Mouse (Mus musculus): ENCODE measurements around the gene Polg.

The Polg gene

DNA sequence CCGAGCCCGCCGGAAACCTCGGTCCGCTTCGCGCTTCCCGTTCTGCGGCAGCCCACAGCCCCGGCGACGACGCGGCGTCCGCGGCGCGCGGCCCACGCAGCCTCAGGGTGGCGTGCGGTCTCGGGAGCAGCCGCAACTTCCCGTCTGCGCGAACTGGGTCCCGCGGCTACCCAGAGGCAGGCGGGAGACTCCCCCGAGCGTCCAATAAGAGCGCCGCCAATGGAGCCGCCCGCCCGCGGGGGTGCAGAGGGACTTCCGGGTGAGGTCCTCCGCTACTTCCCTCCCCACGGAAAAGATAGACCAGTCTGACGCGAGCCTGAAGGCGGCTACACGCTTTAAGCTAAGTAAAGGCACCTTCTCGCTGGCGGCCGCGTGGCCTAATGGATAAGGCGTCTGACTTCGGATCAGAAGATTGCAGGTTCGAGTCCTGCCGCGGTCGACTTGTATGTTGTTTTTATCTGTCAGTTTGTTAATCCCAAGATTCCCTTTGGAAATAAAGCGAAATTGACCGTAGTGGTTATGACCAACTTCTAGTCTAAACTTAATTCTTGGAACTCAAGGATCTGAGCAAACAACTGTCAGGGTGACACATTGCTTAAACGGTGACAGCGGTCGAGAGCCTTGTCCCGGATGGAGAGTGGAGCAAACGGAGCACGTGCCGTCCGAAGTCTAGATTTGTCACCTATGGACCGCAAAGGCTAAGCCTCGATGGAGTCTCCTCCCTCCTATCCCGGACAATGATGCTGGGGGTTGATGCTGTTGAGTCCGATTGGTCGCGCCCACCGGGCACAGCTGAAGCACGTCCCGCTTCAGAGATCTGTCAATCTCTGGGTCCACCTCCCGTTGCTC lies at the start of gene Polg:
Polg (minus strand) TSS at position 310 of the 849 bp plus-strand sequence.
- peak; percentile 98 for DNase-seq (ENCODE audit: low spot score)

DNA sequence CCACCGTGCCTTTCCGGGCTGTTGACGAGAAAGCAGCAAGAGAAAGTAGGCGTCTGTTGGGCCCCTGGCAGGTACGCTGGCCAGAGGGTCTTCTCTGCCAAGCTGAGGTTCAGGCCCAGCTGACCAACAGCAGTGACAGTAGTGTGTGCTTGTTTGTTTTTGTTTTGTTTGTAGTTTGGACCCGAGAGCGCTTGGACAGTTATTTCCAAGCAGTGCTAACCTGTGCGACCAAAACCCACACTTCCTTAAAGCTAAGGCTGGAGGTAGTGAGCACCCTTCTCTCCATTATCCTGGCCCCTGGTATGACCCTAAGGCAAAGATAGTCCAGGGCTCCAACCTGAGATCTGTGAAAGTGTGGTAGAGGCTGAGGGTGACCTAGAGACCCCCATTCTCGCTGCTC lies 49.7 kb upstream of the Polg start:
- no peak for DNase-seq (ENCODE audit: low spot score)

DNA sequence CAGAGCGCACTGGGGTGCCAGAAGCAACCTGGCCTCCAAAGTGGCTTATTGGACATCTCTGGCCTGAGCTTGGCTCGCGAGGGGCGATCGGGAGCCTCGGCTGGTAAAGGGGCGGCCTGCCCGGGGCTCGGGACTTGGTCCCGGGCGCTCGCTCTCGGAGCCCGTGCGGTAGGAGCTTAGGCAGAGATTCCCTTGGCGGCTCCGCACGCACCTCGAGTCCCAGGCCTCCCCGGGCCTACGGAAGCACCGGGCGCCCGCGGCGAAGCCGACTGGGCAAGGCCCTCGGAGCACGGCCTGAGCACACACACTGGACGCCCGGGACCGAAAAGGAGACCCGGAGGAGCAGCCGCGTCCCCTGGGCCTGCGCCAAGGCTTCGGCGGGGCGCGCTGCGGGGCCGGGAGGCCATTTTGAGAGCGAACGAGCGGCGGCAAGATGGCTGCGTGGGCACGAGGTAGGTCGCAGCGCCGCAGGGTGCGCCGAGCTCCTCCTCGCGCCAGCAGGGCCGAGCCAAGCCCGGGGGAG lies 49.1 kb upstream of the Polg start:
- peak; percentile 32 for DNase-seq (ENCODE audit: low spot score)

DNA sequence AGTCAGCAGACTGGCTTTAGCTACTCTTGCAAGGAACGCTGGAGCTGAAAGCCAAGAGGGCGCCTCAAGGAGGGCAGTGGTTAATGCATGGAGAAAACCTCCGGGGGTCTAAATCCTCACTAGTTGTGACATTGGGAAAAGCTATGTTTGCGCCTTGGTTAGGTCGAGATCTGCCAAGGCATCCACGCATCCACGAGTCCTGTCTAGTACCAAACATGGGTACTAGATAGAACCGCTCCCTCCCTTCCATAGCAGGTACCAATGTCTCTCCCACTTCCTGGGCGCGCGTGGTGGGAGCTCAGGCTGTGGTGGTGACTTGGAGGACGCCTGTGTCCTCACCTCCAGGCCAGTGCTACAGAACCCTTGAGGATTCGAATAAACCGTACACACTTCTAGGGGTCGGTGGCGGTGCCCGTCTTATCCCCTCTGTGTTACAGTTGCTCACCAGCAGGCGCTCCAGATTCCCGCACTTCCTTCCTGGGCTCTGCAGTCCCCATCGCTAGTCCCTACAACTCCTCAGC lies 48.3 kb upstream of the Polg start:
- DNase-seq (ENCODE audit: low spot score): peak; percentile 56

DNA sequence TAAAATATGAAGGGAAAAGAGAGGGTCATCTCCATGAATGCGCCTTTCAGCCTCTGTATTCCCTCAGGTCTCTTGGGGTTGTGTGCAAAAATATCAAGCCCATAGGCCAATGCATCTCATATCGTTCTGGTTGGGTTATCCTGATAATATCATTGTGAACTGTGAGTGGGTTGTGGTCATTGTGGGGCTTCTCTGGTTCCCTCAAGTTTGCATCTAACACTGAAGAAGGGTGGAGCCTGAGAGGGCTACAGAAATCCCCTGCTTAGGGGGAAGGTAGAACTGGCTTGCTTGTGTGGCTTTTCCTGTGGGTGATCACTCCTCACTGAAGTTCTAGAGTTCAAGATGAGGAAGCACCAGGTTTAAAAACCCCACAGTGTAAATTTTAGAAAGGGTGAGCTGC lies 47.3 kb upstream of the Polg start:
- peak; percentile 10 for DNase-seq (ENCODE audit: low spot score)

DNA sequence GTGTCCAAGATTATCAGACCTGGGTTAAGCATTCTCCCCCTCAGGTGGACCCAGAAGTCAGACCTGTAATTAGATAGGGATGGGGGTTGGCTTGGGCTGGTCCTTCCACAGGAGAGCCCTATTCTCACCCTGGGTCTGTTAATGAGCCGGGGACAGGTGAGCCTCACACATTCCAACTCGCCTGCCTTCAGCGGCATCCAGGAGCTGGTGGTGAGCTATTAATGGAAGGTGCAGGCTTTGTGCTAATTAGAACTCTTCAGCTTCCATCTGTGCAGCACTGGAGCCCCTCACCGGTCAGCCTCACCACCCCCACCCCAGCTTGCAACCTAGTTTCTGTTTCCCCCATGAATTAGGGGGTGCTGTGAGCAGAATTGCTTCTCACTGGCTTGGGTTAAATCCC lies 46.3 kb upstream of the Polg start:
- peak; percentile 18 for DNase-seq (ENCODE audit: low spot score)

DNA sequence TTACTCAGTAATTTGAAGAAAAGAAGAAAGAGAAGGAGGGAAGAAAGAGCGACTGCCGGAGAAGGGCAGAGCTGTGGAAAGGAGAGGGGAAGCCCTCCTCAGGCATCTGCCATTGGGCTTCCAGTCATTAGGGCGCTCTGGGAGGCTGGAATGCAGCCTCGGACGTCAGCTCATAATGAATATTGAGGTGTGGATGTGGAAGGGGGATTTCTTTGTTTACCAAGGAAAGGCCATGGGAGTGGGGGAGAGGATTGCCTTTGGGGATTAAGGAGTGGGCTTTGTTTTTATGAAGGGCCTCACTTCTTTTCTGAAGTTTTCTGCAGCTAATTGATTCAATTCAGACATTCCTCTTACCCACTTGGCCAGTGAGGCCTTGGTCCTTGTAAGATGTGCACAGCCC lies 45.5 kb upstream of the Polg start:
- DNase-seq (ENCODE audit: low spot score): peak; percentile 46

DNA sequence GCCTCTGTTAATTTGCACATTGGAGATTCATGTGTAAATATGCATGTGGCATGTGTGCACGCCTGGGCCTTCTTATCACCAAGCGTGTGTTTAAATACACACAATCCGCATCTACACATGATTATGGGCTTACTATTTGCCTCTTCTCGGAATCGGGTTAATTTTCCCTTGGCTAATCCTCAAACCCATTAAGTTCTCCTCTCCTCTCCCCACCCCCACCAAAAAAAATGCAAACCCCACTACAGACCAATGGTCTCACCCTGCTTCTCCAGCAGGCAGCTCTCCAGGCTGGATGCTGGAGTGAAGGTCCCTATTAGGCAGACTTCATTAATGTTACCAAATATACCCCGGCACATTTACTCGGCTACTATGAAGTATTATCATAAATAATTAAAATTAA lies 45.0 kb upstream of the Polg start:
- no peak for DNase-seq (ENCODE audit: low spot score)

DNA sequence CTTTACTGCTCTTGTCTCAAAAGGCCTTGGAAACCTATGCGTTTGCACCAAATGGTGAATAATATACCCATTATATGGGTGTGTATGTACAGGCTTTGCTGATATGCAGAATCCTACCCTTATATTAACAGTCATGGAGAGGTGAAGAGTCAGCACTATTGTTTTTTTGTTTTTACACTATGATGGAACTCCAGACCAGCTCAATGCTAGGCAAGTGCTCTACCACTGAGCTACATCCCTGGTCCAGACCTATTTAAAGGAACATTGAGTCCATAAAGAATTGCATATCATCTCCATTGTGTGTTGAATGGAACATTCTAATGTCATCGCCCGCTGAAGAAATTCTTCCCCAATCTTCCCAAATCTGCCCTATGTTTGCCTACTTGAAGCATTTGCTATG lies 44.5 kb upstream of the Polg start:
- peak; percentile 28 for DNase-seq (ENCODE audit: low spot score)

DNA sequence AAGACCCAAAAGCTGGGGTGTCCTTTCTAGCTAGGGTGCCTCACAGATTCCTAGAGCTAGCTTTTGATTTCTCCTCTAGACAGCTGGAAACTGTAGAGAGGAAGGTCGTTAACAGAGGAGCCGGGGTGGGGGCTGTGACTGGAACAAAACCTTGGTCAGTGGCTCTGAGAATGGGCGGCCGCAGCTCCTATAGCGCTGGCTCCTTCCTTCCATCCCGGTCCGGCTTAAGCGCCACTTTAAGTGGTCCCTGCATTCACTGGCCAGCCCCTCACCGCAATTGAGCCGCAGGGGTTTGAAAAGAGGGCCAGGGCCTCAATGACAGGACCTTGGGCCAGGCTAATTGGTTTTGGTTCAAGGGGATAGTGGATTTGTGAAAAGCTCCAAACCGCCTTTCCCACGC lies 43.5 kb upstream of the Polg start:
- peak; percentile 48 for DNase-seq (ENCODE audit: low spot score)

DNA sequence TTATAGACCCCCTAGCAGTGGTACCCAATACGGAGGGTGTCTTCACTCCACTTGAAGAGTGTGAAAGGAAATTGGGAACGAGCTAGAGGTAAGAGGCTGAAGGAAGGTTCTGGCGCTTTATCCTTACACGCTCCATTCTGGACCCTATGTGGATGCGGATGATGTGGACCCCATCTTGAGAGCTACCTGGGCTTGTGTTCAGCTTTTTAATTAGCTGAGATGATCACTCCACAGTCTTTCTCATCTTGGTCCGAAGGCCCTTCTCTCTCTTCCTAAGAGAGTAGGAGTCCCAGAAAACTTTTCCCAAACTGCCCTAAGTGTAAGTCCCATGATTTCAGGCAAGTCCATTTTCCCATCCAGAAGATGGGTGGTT lies 43.1 kb upstream of the Polg start:
- peak; percentile 38 for DNase-seq (ENCODE audit: low spot score)

DNA sequence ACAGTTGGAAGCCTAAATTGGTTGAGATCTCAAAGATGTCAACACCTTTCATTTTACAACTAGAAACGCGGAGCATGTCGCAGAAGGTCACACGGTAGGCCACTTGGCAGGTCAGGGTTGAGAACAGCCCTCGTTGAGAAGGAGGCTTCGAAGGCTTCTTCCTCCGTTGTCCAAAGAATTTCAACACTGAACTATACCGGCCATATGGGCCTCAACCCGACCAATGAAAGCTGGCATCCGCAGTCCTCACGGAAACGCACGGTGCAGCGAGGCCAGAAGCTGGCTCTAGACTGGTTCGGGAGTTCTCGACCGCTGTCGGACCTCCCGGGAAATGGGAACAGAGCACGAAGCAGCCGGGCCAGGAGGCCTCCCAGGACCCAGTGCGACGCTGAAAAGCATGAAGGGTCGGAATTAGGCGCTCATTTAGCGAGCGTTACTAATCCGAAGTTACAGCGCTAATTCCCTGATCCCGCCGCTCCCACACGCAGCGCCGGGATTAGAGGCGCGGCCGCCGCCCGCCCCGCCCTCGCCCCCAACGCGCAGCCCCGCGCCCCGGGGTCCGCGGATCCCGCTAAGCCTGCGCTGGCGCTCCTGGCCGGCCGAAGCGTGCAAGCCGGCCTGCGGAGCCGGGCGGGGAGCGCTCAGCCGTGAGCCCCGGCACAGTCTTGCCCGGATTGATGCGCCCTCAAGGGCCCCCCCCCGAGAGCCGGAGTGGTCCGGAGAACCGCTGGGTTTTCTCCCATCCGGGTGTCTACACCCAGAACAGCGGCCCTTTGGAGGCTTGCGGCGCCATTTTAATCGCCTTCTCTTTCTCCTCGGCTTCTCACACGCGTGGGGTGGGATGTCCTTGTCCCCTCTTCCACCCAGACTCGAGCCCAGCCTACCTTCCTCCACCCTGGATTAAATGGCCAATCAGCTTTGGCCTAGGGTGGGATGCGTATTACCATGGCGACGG lies 42.4 kb upstream of the Polg start:
- peak; percentile 40 for DNase-seq (ENCODE audit: low spot score)

DNA sequence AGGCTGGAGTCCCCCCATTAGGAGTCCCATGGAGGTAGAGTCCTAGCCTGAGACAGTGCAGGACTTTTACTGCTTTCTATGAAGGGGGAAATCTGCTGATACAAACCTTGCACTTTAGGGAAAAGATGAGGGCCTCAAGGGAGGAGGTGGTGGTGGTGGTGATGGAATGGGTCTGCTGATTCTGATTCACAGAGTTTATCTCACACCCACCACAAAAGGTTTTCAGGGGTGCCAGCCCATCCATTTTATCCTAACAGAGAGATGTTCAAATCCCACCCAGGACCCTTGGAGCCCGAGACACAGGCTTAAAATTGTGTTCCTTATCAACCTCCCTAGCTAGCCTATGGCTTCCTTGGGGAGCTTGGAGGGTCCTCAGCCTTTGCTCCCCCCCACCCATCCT lies 41.6 kb upstream of the Polg start:
- peak; percentile 12 for DNase-seq (ENCODE audit: low spot score)

DNA sequence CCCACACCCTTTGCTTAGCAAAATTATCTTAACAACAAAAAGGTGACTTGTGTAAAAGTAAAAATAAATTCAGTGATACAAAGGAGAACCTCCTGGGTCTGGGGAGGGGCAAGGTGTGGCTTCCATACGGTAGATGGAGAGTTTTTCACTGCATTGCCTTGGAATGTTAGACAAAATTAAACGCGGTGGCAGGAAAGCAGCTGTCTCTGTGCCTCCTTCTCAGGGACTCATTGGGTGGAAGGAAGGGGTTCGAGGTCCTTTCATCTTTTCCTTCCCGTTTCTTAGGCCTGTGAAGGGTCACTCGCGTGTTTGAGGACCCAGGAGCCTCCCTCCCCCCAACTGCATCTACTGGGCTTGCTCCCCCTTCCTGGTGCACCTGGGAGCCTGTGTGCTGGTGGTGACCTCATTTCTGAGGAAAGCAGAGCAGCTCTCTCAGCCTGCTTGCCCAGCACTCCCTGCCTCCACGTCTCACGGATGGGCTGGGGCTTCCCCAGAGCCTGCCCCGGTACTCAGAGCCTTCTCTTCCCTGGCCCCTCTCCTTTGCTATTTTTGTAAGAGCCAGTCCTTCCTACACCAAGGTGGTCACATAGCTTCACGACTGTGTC lies 41.0 kb upstream of the Polg start:
- peak; percentile 23 for DNase-seq (ENCODE audit: low spot score)

DNA sequence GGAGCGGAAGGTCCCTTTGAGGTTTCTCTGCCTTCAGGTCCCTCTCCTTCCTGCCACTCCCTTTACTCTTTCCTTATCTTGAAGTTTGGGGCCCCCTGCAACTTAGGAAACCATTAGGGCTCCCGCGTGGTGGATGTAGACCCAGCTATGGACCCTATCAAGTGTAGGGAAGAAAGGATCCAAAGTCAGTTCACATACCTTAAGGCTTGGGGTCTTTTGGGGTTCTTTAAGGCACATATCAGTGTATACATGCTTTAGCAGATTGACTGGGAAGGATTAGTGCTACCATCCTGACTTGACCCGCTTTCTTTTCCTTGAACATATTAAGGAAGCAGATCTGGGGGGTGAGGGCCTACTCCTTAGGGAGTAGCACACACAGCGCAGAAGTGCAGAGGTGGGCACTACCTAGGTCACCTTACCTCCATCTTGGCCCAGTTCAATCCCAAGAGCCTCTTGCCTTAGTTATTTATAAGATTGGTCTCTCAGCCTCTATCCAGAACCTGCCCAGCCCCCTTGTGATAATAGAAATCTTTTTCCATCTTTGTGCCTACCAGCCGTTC lies 40.4 kb upstream of the Polg start:
- DNase-seq (ENCODE audit: low spot score): peak; percentile 17

DNA sequence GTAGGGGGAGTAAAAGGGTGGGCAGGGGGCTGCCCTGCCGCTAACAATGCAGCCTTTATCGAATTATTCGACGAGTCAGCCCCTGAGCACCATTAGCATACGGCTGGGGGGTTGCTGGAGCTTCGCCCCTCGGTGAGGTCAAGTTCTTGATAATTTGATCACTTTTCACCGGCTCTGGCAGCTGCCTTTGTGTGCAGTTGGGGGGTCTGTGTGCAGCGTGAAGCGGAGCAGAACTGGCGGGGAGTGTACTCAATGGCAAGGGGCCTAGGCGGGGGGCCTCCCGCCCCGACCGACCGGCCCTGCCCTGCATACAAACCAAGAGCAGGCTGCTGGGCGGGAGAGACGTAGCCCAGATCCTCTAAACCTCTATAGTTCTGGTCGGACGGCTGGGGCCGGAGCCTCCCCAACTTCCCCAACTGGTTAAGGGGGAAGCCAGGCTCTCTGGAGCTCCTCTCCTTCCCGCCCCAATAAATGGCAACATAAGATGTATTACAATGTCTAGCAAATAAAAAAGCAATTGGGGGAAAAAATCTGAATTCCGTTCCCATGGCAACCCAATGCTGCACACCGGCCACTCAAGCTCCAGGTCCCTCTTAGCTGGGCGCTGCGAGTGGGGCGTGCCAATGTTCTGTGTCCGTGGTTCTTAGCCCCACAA lies 39.8 kb upstream of the Polg start:
- DNase-seq (ENCODE audit: low spot score): peak; percentile 84

DNA sequence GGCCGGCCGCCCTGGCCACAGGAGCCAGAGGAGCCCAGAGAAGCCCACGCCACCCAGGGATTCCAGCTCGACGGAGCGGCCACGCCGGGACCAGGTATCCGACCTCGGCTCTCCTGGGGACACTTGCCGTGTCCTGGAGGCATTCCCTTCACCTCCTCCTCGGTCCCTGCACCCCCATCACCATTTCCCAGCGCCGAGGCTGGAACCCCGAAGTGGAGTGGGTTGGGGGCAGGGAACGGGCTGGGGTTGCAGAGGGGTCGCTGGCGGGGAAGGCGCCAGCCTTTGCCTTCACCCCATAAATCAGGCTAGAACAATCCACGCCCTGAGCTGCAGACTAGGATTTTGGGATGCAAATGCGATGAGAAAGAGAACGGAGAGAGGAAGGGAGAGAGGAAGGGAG lies 39.2 kb upstream of the Polg start:
- peak; percentile 52 for DNase-seq (ENCODE audit: low spot score)

DNA sequence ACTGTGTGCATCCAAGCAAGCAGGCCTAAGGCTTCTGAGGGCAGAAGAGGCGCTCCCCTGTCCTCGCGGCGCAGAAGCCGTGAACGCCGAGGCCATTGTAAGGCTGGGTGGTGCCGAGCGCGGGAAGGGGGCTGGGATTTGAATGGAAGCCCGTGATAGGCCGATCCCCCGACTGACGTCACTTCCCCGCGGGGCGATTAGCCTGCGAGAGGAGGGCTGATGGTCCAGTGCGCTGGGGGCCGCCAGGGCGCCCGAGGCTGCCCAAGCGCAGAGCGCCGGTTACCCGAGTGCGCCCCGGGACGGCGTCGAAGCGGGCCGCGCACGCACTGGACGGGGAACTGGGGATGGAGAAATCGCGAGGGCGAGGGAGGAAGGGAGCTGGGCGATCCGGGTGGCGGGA lies 38.6 kb upstream of the Polg start:
- peak; percentile 96 for DNase-seq (ENCODE audit: low spot score)

DNA sequence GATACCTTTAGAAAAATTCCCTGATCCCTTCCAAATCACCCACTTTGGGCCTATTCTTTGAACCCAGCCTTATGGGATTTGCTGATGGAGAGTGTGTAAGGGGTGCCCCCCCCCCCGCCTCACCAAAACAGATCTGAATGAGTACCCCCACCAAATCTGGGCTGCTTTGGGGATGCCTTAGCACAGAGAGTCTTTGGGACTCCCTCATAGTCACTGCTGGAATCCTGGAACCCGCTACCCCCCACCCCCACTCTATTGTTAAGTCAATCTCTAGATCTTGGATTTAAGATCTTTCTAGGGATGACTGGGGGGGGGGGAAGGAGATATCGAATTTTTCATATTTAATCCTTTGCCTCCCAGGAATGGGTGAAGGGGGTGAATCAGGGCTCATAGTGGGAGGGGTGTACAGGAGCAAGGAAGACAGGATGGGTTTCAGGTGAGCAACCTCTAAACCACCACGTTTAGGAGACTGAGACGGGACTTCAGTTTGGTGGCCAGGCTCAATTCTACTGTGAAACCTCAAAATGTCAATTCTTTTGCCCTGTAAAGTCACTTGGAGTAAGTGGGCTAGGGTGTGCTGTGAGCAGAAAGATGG lies 37.6 kb upstream of the Polg start:
- no peak for DNase-seq (ENCODE audit: low spot score)

DNA sequence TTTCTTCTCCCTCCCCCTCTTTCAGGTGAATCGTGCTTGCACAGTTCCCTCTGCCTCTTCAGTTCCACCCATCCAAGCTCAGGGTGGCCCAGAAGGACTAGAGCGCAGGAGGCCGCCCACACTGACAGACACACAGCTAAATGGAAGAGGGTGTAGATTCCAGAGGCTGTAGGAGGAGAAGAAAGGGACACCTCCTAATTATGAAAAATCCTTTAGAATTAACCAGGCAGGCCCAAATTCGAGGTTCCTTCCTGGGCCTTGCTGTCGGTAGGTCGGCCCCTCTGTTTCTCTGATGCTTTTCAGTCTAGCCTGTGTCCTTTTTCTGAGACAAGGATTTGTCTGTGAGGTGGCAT lies 36.9 kb upstream of the Polg start:
- DNase-seq (ENCODE audit: low spot score): no peak

All from embryo, embryonic 10.5 days (tissue).